Mouse (Mus musculus): Measurements from ENCODE around the gene Brca1. TPM values are rescaled to one million over a fixed set of nuclear protein-coding genes. Genes with fewer than 3 reads are reported as not detected.

The Brca1 gene
- polyA plus RNA-seq, 1 experiment from 2014 or later: 12.9 TPM

DNA sequence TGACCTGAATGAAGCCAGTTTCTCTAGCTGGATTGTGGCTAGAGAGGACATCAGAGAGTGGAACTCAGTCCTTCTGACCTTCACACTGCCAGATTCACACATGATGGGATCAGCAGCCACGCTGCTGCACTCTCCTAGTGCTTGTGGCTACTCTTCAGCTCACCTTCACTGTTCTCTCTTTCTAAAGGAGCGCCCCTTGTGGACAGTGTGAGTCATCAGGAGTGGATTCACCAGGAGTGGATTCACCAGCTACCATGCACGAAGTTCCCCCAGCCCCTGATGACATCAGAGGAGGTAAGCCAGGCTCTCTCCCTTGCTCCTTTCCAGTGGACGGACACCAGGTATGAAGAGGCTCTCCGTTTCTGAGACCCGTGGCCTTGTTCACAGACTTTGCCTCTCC is 24.4 kb upstream of the Brca1 start:
- H3K4me2 ChIP-seq: no peak overlapping the region
- H3K9me3 ChIP-seq (replicated peaks): no peaks in the 10 kb centered on the region
- no peak overlapping the region for H3K27ac ChIP-seq
- no peak overlapping the region for H3K9ac ChIP-seq
- H3K4me3 ChIP-seq (replicated peaks): no peak overlapping the region
- peaks cover 96% of the 10 kb centered on the region for H3K36me3 ChIP-seq
- no peaks in the 10 kb centered on the region for H3K4me1 ChIP-seq
- 79% methylated on average over 6 of the region's 6 CpGs for WGBS
- no peaks in the 10 kb centered on the region for H3K27me3 ChIP-seq
- no peak for ATAC-seq (replicated peaks; ENCODE audit: low FRiP score)

GRCm38 (mm10) chr11:101568421-101568820 is 16.7 kb upstream of the Brca1 start:
- WGBS: 85% methylated on average over 3 of the region's 3 CpGs
- no peak overlapping the region for H3K4me2 ChIP-seq
- H3K27ac ChIP-seq: no peak overlapping the region
- peaks cover 97% of the 10 kb centered on the region for H3K36me3 ChIP-seq
- no peaks in the 10 kb centered on the region for H3K27me3 ChIP-seq
- H3K4me3 ChIP-seq (replicated peaks): no peak overlapping the region
- H3K4me1 ChIP-seq: no peaks in the 10 kb centered on the region
- no peaks in the 10 kb centered on the region for H3K9me3 ChIP-seq (replicated peaks)
- no peak for ATAC-seq (replicated peaks; ENCODE audit: low FRiP score)
- no peak overlapping the region for H3K9ac ChIP-seq

GRCm38 (mm10) chr11:101562391-101562790 is 10.6 kb upstream of the Brca1 start:
- Histone ChIP-seq H3K27ac (no peak overlapping the region), H3K4me2 (no peak overlapping the region), H3K4me3 (replicated peaks) (no peak overlapping the region), H3K9me3 (replicated peaks) (no peaks in the 10 kb centered on the region), H3K36me3 (peaks cover 93% of the 10 kb centered on the region), H3K9ac (no peak overlapping the region), H3K4me1 (no peaks in the 10 kb centered on the region), H3K27me3 (no peaks in the 10 kb centered on the region)
- ATAC-seq (replicated peaks; ENCODE audit: low FRiP score): no peak
- 39% methylated on average over 5 of the region's 5 CpGs for WGBS

DNA sequence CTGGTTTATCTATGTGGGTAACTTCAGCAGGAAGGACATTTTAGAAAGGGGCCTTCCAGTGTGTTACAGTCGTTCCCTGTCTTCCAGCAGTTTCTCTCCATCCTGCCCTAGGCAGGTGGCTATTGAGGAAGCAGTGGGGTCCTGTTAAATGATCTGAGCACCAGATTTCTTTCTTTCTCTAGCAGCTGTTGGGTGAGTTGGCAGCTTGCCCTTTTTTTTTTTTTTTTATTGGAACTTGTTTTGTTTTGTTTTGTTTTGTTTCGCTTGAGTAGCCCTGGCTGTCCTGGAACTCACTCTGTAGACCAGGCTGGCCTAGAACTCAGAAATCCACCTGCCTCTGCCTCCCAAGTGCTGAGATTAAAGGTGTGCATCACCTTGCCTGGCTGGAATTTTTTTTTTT is 5.2 kb upstream of the Brca1 start:
- Histone ChIP-seq H3K27ac (peak overlapping the region; percentile 18; the same call in 1 of the 2 replicates), H3K4me3 (replicated peaks) (no peak overlapping the region), H3K27me3 (no peaks in the 10 kb centered on the region), H3K9me3 (replicated peaks) (no peaks in the 10 kb centered on the region), H3K36me3 (peaks cover 67% of the 10 kb centered on the region), H3K4me1 (peaks cover 16% of the 10 kb centered on the region), H3K9ac (no peak overlapping the region), H3K4me2 (no peak overlapping the region)
- no peak for ATAC-seq (replicated peaks; ENCODE audit: low FRiP score)
- WGBS: 78% methylated on average over 2 of the region's 2 CpGs

DNA sequence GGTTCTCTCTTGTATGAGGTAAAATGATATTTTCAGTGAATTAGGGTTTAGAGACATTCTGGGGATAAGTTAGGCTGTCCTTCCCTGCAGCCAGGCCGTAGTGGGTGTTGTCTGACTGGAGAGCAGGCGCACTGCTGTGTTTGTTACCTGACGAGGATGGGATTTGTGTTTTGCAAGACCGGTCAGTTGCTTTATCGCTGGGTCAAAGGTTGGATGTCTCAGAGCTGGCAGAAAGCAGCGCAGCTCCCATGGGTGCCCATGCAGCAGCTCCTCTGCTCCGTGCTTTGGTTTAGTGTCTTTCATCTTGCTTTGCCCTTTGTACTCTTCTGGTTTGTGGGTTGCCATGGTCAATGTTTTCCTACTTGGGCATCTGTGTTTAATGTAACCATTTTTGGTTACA is 4.8 kb upstream of the Brca1 start:
- Histone ChIP-seq H3K4me2 (no peak overlapping the region), H3K36me3 (peaks cover 62% of the 10 kb centered on the region), H3K9me3 (replicated peaks) (no peaks in the 10 kb centered on the region), H3K9ac (no peak overlapping the region), H3K27me3 (no peaks in the 10 kb centered on the region), H3K4me1 (peaks cover 16% of the 10 kb centered on the region), H3K4me3 (replicated peaks) (no peak overlapping the region), H3K27ac (peak overlapping the region; percentile 18; the same call in 1 of the 2 replicates)
- WGBS: 89% methylated on average over 7 of the region's 7 CpGs
- ATAC-seq (replicated peaks; ENCODE audit: low FRiP score): no peak

GRCm38 (mm10) chr11:101553354-101553930 is 1.7 kb upstream of the Brca1 start:
- H3K4me2 ChIP-seq: peak overlapping the region; percentile 70
- H3K9me3 ChIP-seq (replicated peaks): no peaks in the 10 kb centered on the region
- peak overlapping the region; percentile 71 for H3K9ac ChIP-seq
- H3K27ac ChIP-seq: peak overlapping the region; percentile 92
- no peaks in the 10 kb centered on the region for H3K27me3 ChIP-seq
- H3K36me3 ChIP-seq: peaks cover 38% of the 10 kb centered on the region
- 13% methylated on average over 8 of the region's 8 CpGs for WGBS
- H3K4me3 ChIP-seq (replicated peaks): peak overlapping the region; percentile 82
- H3K4me1 ChIP-seq: peaks cover 31% of the 10 kb centered on the region
- no peak for ATAC-seq (replicated peaks; ENCODE audit: low FRiP score)

DNA sequence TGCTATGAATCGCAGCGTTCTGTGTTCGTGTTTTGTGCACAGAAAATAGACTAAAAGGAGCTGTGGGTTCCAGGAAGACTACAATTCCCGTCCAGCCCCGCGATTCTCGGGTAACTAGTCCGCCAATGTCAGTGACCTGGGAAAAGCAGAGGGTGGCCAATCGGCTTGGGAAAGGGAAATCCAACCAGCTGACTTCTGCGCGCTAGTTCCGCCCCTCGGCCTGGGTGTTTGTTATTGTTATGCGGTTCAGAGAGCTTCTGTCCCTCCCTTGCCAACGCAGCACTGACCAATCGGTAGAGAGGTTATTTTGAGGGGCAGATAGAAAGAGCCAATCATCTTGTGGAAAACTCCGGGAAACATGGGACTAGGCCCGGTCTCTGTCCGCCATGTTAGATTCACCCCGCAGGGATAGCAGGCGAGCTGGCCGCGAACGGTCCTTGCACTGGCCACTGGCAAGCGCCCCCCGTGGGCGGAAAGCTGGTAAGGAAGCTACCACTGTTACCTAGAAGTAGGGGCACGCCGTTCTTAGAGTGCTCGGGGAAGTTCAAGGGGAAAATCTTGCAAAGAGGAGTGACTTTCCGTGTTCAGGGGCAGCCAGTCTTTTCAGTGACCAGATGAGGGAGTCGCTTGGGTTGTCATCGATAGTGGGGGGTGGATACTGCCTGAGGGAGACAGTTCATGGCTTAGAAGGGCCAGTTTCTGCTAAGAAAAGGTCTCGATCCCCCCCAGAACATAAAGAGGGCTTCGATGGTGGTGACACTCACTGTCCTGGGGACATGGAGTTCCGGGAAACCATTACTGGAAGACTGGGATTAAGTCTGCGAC is 933 bp upstream of the Brca1 start:
- peak overlapping the region; percentile 71 for H3K9ac ChIP-seq
- peaks cover 36% of the 10 kb centered on the region for H3K36me3 ChIP-seq
- peak overlapping the region; percentile 70 for H3K4me2 ChIP-seq
- peak overlapping the region; percentile 96 for H3K27ac ChIP-seq
- peak overlapping the region; percentile 82 for H3K4me3 ChIP-seq (replicated peaks)
- peaks cover 31% of the 10 kb centered on the region for H3K4me1 ChIP-seq
- under 1% methylated on average over 37 of the region's 37 CpGs for WGBS
- H3K27me3 ChIP-seq: no peaks in the 10 kb centered on the region
- no peaks in the 10 kb centered on the region for H3K9me3 ChIP-seq (replicated peaks)
- peak; percentile 98 for ATAC-seq (replicated peaks; ENCODE audit: low FRiP score)

DNA sequence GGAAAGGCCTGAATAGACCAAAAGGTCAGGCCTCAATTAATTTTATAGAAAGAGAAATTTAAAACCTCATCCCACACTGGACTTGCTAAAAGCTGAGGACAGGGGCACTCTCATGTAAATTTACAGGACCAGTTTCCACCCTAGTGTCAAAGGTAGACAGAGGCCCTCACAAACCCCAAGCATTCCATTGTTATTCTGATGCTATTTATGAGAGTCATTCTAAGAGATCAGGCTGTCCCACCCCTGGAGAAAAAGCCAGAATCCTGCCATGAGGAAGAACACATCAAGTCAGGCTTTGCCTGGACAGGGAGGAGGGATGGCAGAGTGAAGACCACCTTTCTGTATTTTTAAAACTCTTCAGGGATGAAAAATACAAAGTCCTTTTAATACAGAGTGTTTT is 3.2 kb downstream of the Brca1 start:
- ATAC-seq (replicated peaks; ENCODE audit: low FRiP score): no peak
- Histone ChIP-seq H3K9me3 (replicated peaks) (no peaks in the 10 kb centered on the region), H3K9ac (no peak overlapping the region), H3K27me3 (no peaks in the 10 kb centered on the region), H3K27ac (no peak overlapping the region), H3K4me3 (replicated peaks) (no peak overlapping the region), H3K4me2 (no peak overlapping the region), H3K4me1 (peaks cover 17% of the 10 kb centered on the region), H3K36me3 (peaks cover 35% of the 10 kb centered on the region)

GRCm38 (mm10) chr11:101544132-101544531 is 7.6 kb downstream of the Brca1 start:
- H3K4me3 ChIP-seq (replicated peaks): no peak overlapping the region
- no peak overlapping the region for H3K9ac ChIP-seq
- WGBS: 76% methylated on average over 1 of the region's 1 CpGs
- H3K36me3 ChIP-seq: peaks cover 62% of the 10 kb centered on the region
- ATAC-seq (replicated peaks; ENCODE audit: low FRiP score): no peak
- H3K4me2 ChIP-seq: no peak overlapping the region
- no peaks in the 10 kb centered on the region for H3K4me1 ChIP-seq
- no peaks in the 10 kb centered on the region for H3K27me3 ChIP-seq
- H3K9me3 ChIP-seq (replicated peaks): no peaks in the 10 kb centered on the region
- no peak overlapping the region for H3K27ac ChIP-seq

GRCm38 (mm10) chr11:101543533-101543932 is 8.2 kb downstream of the Brca1 start:
- WGBS: 90% methylated on average over 9 of the region's 9 CpGs
- Histone ChIP-seq H3K9ac (no peak overlapping the region), H3K36me3 (peaks cover 63% of the 10 kb centered on the region), H3K9me3 (replicated peaks) (no peaks in the 10 kb centered on the region), H3K4me3 (replicated peaks) (no peak overlapping the region), H3K4me2 (no peak overlapping the region), H3K27ac (no peak overlapping the region), H3K27me3 (no peaks in the 10 kb centered on the region), H3K4me1 (no peaks in the 10 kb centered on the region)
- no peak for ATAC-seq (replicated peaks; ENCODE audit: low FRiP score)

- Histone ChIP-seq H3K4me3 (replicated peaks) (no peak overlapping the region), H3K27me3 (no peaks in the 10 kb centered on the region), H3K4me1 (no peaks in the 10 kb centered on the region), H3K9ac (no peak overlapping the region), H3K27ac (no peak overlapping the region), H3K4me2 (no peak overlapping the region), H3K9me3 (replicated peaks) (no peaks in the 10 kb centered on the region), H3K36me3 (peaks cover 88% of the 10 kb centered on the region)
- 89% methylated on average over 4 of the region's 4 CpGs for WGBS
- no peak for ATAC-seq (replicated peaks; ENCODE audit: low FRiP score)
These were observed 25.1 kb downstream of the Brca1 start for GRCm38 (mm10) chr11:101526686-101527085.

- H3K36me3 ChIP-seq: peaks cover 82% of the 10 kb centered on the region
- 92% methylated on average over 9 of the region's 9 CpGs for WGBS
- H3K9me3 ChIP-seq (replicated peaks): no peaks in the 10 kb centered on the region
- H3K27ac ChIP-seq: no peak overlapping the region
- H3K4me1 ChIP-seq: no peaks in the 10 kb centered on the region
- no peaks in the 10 kb centered on the region for H3K27me3 ChIP-seq
- no peak overlapping the region for H3K9ac ChIP-seq
- H3K4me2 ChIP-seq: no peak overlapping the region
- no peak overlapping the region for H3K4me3 ChIP-seq (replicated peaks)
- no peak for ATAC-seq (replicated peaks; ENCODE audit: low FRiP score)
These were observed 25.7 kb downstream of the Brca1 start for GRCm38 (mm10) chr11:101525936-101526595.
